Comparison of ENCODE assay signal across 8 mouse cellular contexts in genomic region chr10:40300648-40301171, GRCm38 (mm10). TPM values are rescaled to one million over a fixed set of nuclear protein-coding genes. Genes with fewer than 3 reads are reported as not detected.
DNase-seq lines count a peak whose midpoint lies in the region; ATAC-seq and TF ChIP-seq lines count a peak whose summit lies in the region.

No protein-coding gene starts in this region.

- under 1% methylated on average over 36 of the region's 36 CpGs for WGBS in forebrain, embryonic 11.5 days
- WGBS in heart, embryonic 15.5 days, result under 1% methylated on average over 36 of the region's 36 CpGs
- WGBS in liver, embryonic 13.5 days (ENCODE audit: insufficient replicate concordance), result under 1% methylated on average over 36 of the region's 36 CpGs
- under 1% methylated on average over 36 of the region's 36 CpGs for WGBS in stomach, embryonic 16.5 days

- H3K4me1 ChIP-seq in E14TG2a.4 (replicated peaks; ENCODE audit: low read depth, low read length), result peaks cover 50% of the 10 kb centered on the region
- peaks cover 6% of the 10 kb centered on the region; the same call in 1 of the 2 replicates for H3K4me1 ChIP-seq in forebrain, embryonic 11.5 days (replicated peaks; ENCODE audit: control insufficient read depth, insufficient read depth, low read length)
- H3K4me1 ChIP-seq in heart, embryonic 15.5 days (replicated peaks), result peaks cover 23% of the 10 kb centered on the region
- H3K4me1 ChIP-seq in liver, embryonic 13.5 days (replicated peaks), result peaks cover 52% of the 10 kb centered on the region
- peaks cover 18% of the 10 kb centered on the region for H3K4me1 ChIP-seq in stomach, embryonic 16.5 days (ENCODE audit: control insufficient read depth, insufficient read depth, low read length)

- H3K36me3 ChIP-seq in E14TG2a.4 (ENCODE audit: insufficient read depth, low read length), result peaks cover 39% of the 10 kb centered on the region
- H3K36me3 ChIP-seq in forebrain, embryonic 11.5 days (ENCODE audit: control insufficient read depth, insufficient read depth, low read length), result no peaks in the 10 kb centered on the region
- H3K36me3 ChIP-seq in heart, embryonic 15.5 days, result no peaks in the 10 kb centered on the region
- H3K36me3 ChIP-seq in liver, embryonic 13.5 days, result peaks cover 15% of the 10 kb centered on the region; the same call in 1 of the 2 replicates
- H3K36me3 ChIP-seq in stomach, embryonic 16.5 days (ENCODE audit: control insufficient read depth, insufficient read depth, low read length), result no peaks in the 10 kb centered on the region

- H3K4me2 ChIP-seq in forebrain, embryonic 11.5 days (ENCODE audit: low read depth, low read length, severe bottlenecking), result peak overlapping the region; percentile 72
- H3K4me2 ChIP-seq in heart, embryonic 15.5 days, result peak overlapping the region; percentile 86
- H3K4me2 ChIP-seq in liver, embryonic 13.5 days, result peak overlapping the region; percentile 86
- peak overlapping the region; percentile 81 for H3K4me2 ChIP-seq in stomach, embryonic 16.5 days (ENCODE audit: low read depth, low read length)

- H3K27ac ChIP-seq in forebrain, embryonic 11.5 days (ENCODE audit: low read depth, low read length), result peak overlapping the region; percentile 84
- H3K27ac ChIP-seq in heart, embryonic 15.5 days, result peak overlapping the region; percentile 93
- H3K27ac ChIP-seq in liver, embryonic 13.5 days, result peak overlapping the region; percentile 93
- H3K27ac ChIP-seq in stomach, embryonic 16.5 days (ENCODE audit: low read length), result peak overlapping the region; percentile 94

- no peak for TF ChIP-seq CTCF in E14TG2a.4 (conservative IDR thresholded peaks at IDR 0.05; ENCODE audit: low read length)

- DNase-seq in c-Kit-positive CD71-negative TER-119-negative erythroid progenitor cells, embryonic 14.5 days (ENCODE audit: low read depth), result peak; percentile 58
- DNase-seq in forebrain, embryonic 11.5 days (ENCODE audit: low spot score), result peak; percentile 92
- DNase-seq in kidney, postnatal 25 days, result peak; percentile 85 to 95
- DNase-seq in liver, embryonic 13.5 days, result peak; percentile 86
- peak; percentile 26 to 28 for DNase-seq in natural killer cell, adult 2 months (ENCODE audit: low spot score in 2 of 2)

- H3K4me3 ChIP-seq in E14TG2a.4 (replicated peaks; ENCODE audit: low read length), result peak overlapping the region; percentile 93
- H3K4me3 ChIP-seq in forebrain, embryonic 11.5 days (ENCODE audit: low read depth, low read length), result peak overlapping the region; percentile 99
- H3K4me3 ChIP-seq in heart, embryonic 15.5 days, result peak overlapping the region; percentile 96
- H3K4me3 ChIP-seq in liver, embryonic 13.5 days (replicated peaks), result peak overlapping the region; percentile 90
- peak overlapping the region; percentile 90 for H3K4me3 ChIP-seq in stomach, embryonic 16.5 days (replicated peaks; ENCODE audit: low read length)

- H3K9me3 ChIP-seq in E14TG2a.4 (ENCODE audit: low read length), result 0 out of 2 replicates have a peak, but pooled peaks cover under 1% of the 10 kb centered on the region
- no peaks in the 10 kb centered on the region for H3K9me3 ChIP-seq in forebrain, embryonic 11.5 days (ENCODE audit: control insufficient read depth, low read length)
- no peaks in the 10 kb centered on the region for H3K9me3 ChIP-seq in heart, embryonic 15.5 days (replicated peaks)
- H3K9me3 ChIP-seq in liver, embryonic 13.5 days (replicated peaks), result no peaks in the 10 kb centered on the region; the same call in 1 of the 2 replicates
- no peaks in the 10 kb centered on the region for H3K9me3 ChIP-seq in stomach, embryonic 16.5 days (replicated peaks; ENCODE audit: control insufficient read depth, low read length)

- peak; percentile 82 for ATAC-seq in forebrain, embryonic 11.5 days (replicated peaks; ENCODE audit: low FRiP score)
- ATAC-seq in heart, embryonic 15.5 days (replicated peaks; ENCODE audit: insufficient number of reproducible peaks, insufficient read depth, low FRiP score, low read depth), result peak; percentile 79
- ATAC-seq in liver, embryonic 13.5 days (ENCODE audit: low read depth), result peak; percentile 85
- ATAC-seq in stomach, embryonic 16.5 days (ENCODE audit: insufficient read depth, low FRiP score), result peak; percentile 82

- H3K9ac ChIP-seq in forebrain, embryonic 11.5 days (ENCODE audit: low read length), result peak overlapping the region; percentile 96
- peak overlapping the region; percentile 98 for H3K9ac ChIP-seq in heart, embryonic 15.5 days
- H3K9ac ChIP-seq in liver, embryonic 13.5 days, result peak overlapping the region; percentile 98
- peak overlapping the region; percentile 98 for H3K9ac ChIP-seq in stomach, embryonic 16.5 days (ENCODE audit: low read length)

- H3K27me3 ChIP-seq in E14TG2a.4 (ENCODE audit: insufficient read depth, low read length), result peaks cover 14% of the 10 kb centered on the region
- H3K27me3 ChIP-seq in forebrain, embryonic 11.5 days (ENCODE audit: control insufficient read depth, insufficient read depth, low read length), result no peaks in the 10 kb centered on the region
- no peaks in the 10 kb centered on the region for H3K27me3 ChIP-seq in heart, embryonic 15.5 days
- no peaks in the 10 kb centered on the region for H3K27me3 ChIP-seq in liver, embryonic 13.5 days
- H3K27me3 ChIP-seq in stomach, embryonic 16.5 days (ENCODE audit: control insufficient read depth, insufficient read depth, low read length), result no peaks in the 10 kb centered on the region

RNA-seq across cellular contexts. Expression of gene Amd1, which starts 1.3 kb away (rescaled TPM):
- polyA plus RNA-seq in forebrain, embryonic 11.5 days (2014; fragmentation: Nextera tagmentation; extraction: Ambion mirVana), result 94.8 and 108 TPM in 2 replicates
- polyA plus RNA-seq in heart, embryonic 15.5 days (2015; fragmentation: Nextera tagmentation; extraction: Ambion mirVana), result 34.5 and 34.7 TPM in 2 replicates
- 58.0 and 79.3 TPM in 2 replicates for polyA plus RNA-seq in liver, embryonic 13.5 days (2015; fragmentation: Nextera tagmentation; extraction: Ambion mirVana)
- 63.0 and 64.7 TPM in 2 replicates for polyA plus RNA-seq in stomach, embryonic 16.5 days (2015; fragmentation: Nextera tagmentation; extraction: Ambion mirVana)

RNA-seq across cellular contexts. Expression of gene Cdk19, which starts 38.7 kb away (rescaled TPM):
- polyA plus RNA-seq in forebrain, embryonic 11.5 days (2014; fragmentation: Nextera tagmentation; extraction: Ambion mirVana), result 8.0 and 9.4 TPM in 2 replicates
- 5.3 and 6.9 TPM in 2 replicates for polyA plus RNA-seq in heart, embryonic 15.5 days (2015; fragmentation: Nextera tagmentation; extraction: Ambion mirVana)
- polyA plus RNA-seq in liver, embryonic 13.5 days (2015; fragmentation: Nextera tagmentation; extraction: Ambion mirVana), result 2.6 and 3.0 TPM in 2 replicates
- polyA plus RNA-seq in stomach, embryonic 16.5 days (2015; fragmentation: Nextera tagmentation; extraction: Ambion mirVana), result 7.8 and 8.4 TPM in 2 replicates

RNA-seq across cellular contexts. Expression of gene Gtf3c6, which starts 42.8 kb away (rescaled TPM):
- polyA plus RNA-seq in forebrain, embryonic 11.5 days (2014; fragmentation: Nextera tagmentation; extraction: Ambion mirVana), result 139 and 146 TPM in 2 replicates
- 59.9 and 65.9 TPM in 2 replicates for polyA plus RNA-seq in heart, embryonic 15.5 days (2015; fragmentation: Nextera tagmentation; extraction: Ambion mirVana)
- 48.5 and 53.9 TPM in 2 replicates for polyA plus RNA-seq in liver, embryonic 13.5 days (2015; fragmentation: Nextera tagmentation; extraction: Ambion mirVana)
- polyA plus RNA-seq in stomach, embryonic 16.5 days (2015; fragmentation: Nextera tagmentation; extraction: Ambion mirVana), result 80.8 and 86.1 TPM in 2 replicates

RNA-seq across cellular contexts. Expression of gene Rpf2, which starts 53.9 kb away (rescaled TPM):
- 74.8 and 77.7 TPM in 2 replicates for polyA plus RNA-seq in forebrain, embryonic 11.5 days (2014; fragmentation: Nextera tagmentation; extraction: Ambion mirVana)
- 35.5 and 36.4 TPM in 2 replicates for polyA plus RNA-seq in heart, embryonic 15.5 days (2015; fragmentation: Nextera tagmentation; extraction: Ambion mirVana)
- 61.4 and 74.1 TPM in 2 replicates for polyA plus RNA-seq in liver, embryonic 13.5 days (2015; fragmentation: Nextera tagmentation; extraction: Ambion mirVana)
- polyA plus RNA-seq in stomach, embryonic 16.5 days (2015; fragmentation: Nextera tagmentation; extraction: Ambion mirVana), result 50.6 and 55.3 TPM in 2 replicates

Comparison
In these comparisons a context has a peak if more than half of its experiments do, and no peak if none do; other contexts are left out.
1. Peak in every context shown above with its lines: DNase-seq, ATAC-seq, H3K4me3 ChIP-seq and H3K27ac ChIP-seq.
2. DNase-seq: peak in every context shown above with its lines; median percentile 92 in forebrain, embryonic 11.5 days; 90 in kidney, postnatal 25 days; 86 in liver, embryonic 13.5 days; 58 in c-Kit-positive CD71-negative TER-119-negative erythroid progenitor cells, embryonic 14.5 days; 27 in natural killer cell, adult 2 months.